Mouse (Mus musculus) heart, embryonic 15.5 days (tissue): Measurements from ENCODE around the gene Dhrs3. TPM values are rescaled to one million over a fixed set of nuclear protein-coding genes. Genes with fewer than 3 reads are reported as not detected.
A peak's percentile ranks its signal among the peaks of the same experiment; 100 is the strongest.

ENCODE experiments used
- ATAC-seq: fragments of 200-750 bp; cut with Nextera tagmentation; replicated peaks from 2 replicates; pipeline ENCODE4 v1.8.0; 2017; ENCODE audit warnings: low read depth, moderate TSS enrichment; ENCODE audit not compliant: insufficient number of reproducible peaks, insufficient read depth, low FRiP score
- H3K27ac ChIP-seq: fragments of 300-500 bp; sonication (generic); 2 replicates; pipeline ENCODE4 v1.5.1; 2015; ENCODE audit warnings: mild to moderate bottlenecking, inconsistent platforms
- H3K27me3 ChIP-seq: fragments of 300-500 bp; sonication (generic); 2 replicates; pipeline ENCODE4 v1.6.1; 2015; ENCODE audit warnings: inconsistent platforms
- H3K36me3 ChIP-seq: fragments of 300-500 bp; sonication (generic); 2 replicates; pipeline ENCODE4 v1.6.1; 2015; ENCODE audit warnings: mild to moderate bottlenecking, inconsistent platforms
- H3K4me1 ChIP-seq: fragments of 300-500 bp; sonication (generic); replicated peaks from 2 replicates; pipeline ENCODE4 v1.6.1; 2015; ENCODE audit warnings: inconsistent platforms
- H3K4me2 ChIP-seq: fragments of 300-500 bp; sonication (generic); 2 replicates; pipeline ENCODE4 v1.6.1; 2015; ENCODE audit warnings: inconsistent platforms, mild to moderate bottlenecking, moderate library complexity
- H3K4me3 ChIP-seq: fragments of 300-500 bp; sonication (generic); 2 replicates; pipeline ENCODE4 v1.5.1; 2015; ENCODE audit warnings: mild to moderate bottlenecking, inconsistent platforms
- H3K9ac ChIP-seq: fragments of 300-500 bp; sonication (generic); 2 replicates; pipeline ENCODE4 v1.6.1; 2015; ENCODE audit warnings: mild to moderate bottlenecking, inconsistent platforms
- H3K9me3 ChIP-seq: fragments of 300-500 bp; sonication (generic); replicated peaks from 2 replicates; pipeline ENCODE4 v1.6.1; 2016; ENCODE audit warnings: inconsistent platforms
- WGBS: fragments of 180-500 bp; shearing (Covaris S2); methylation state at CpG from one replicate; pipeline ENCODE4 v1.1.7; 2015; ENCODE audit warnings: mixed read lengths; 5-methylcytosine and 5-hydroxymethylcytosine counted together
- polyA plus RNA-seq: library from polyadenylated mRNA; unstranded; fragments of >200 nt; fragmentation: Nextera tagmentation; extraction: Ambion mirVana; gene quantifications from 2 replicates; pipeline ENCODE4 v1.2.1, GENCODE M21; 2015

The Dhrs3 gene
- polyA plus RNA-seq: 36.3 and 46.4 TPM in 2 replicates

DNA sequence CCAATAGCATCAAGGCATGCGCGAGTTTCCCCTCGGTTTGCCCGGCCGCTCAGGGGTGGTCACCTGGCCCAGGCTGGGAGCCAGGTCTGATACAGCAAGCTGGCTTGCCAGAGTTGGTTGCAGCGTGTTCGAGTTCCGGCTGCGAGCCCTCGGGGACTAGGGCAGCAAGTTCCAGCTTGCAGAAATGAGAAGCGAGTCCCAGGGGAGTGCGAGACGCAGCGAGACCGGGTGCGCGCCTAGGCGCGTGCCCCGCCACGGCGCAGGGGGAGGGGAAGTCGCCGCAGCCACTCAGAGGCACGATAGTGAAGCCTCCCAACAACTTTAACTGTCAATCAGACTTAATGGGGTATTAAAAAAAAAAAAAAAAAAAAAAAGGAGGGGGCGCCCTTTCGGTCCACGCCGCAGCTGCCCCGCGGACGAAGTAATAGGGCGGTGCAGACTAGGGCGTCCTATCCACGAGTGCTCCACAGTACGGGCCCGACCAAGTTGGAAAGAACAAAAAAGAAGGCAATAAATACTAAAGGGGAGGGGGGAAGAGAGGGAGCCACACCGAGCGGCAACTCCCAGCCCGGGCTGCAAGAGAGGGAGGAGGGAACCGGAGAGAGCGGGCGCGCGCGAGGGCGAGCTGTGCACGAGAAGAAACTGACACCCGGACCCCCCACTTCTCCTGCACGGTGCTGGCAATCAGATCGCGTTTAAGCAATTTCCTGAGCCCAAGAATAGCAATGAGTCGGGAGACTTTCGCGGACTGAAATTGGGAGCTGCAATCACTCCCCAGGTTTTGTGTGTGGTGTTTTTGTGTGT lies at the start of gene Dhrs3:
Dhrs3 (plus strand) TSS at position 695 of the 804 bp plus-strand sequence.
- 1% methylated on average over 55 of the region's 55 CpGs for WGBS
- peak within 1 kb of the TSS; percentile 68 for H3K4me3 ChIP-seq
- H3K4me1 ChIP-seq: peaks cover 51% of the 10 kb centered on the region
- H3K36me3 ChIP-seq: no peaks in the 10 kb centered on the region
- no peaks in the 10 kb centered on the region for H3K9me3 ChIP-seq
- H3K4me2 ChIP-seq: peak within 1 kb of the TSS; percentile 98
- peak within 1 kb of the TSS; percentile 76 for H3K27ac ChIP-seq
- H3K27me3 ChIP-seq: no peaks in the 10 kb centered on the region
- peak; percentile 68 for ATAC-seq
- peak within 1 kb of the TSS; percentile 72 for H3K9ac ChIP-seq

DNA sequence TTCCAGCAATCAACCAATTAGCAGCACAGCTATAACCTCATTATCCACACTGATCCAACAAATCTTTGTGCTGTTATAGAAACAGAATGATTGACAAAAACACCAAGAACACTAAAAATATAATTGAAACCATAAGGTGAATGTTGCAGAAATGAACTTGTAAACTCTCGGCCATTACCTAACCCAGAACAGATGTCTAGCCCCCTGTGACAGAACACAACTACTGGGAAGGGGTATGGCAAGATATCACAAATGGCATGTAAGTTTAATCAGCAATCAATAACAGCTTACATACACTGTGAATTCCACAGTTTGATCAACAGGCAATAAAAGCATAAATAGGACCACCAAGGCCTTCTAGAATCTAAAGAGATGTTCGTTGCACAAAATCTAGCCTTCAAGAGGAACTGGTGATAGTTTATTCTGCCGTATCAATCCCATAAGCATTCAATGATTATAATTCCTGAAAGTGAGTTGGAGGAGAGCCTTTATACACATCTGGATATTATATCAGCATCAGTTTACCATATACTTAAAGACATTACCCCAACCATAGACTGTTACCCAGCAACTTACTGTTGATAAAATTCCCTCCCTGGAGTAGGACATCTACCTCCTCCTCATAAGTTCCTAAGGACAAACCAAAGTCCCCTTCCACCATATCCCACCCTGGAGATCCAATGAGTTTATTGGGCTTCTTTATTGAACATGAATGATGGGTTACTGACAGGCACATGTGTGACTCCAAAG lies 30.7 kb upstream of the Dhrs3 start:
- Histone ChIP-seq H3K9ac (no peak overlapping the region), H3K4me1 (no peaks in the 10 kb centered on the region), H3K27ac (no peak overlapping the region), H3K4me2 (no peak overlapping the region), H3K4me3 (no peak overlapping the region), H3K9me3 (no peaks in the 10 kb centered on the region), H3K27me3 (no peaks in the 10 kb centered on the region), H3K36me3 (no peaks in the 10 kb centered on the region)
- WGBS: 78% methylated on average over 3 of the region's 3 CpGs
- no peak for ATAC-seq

DNA sequence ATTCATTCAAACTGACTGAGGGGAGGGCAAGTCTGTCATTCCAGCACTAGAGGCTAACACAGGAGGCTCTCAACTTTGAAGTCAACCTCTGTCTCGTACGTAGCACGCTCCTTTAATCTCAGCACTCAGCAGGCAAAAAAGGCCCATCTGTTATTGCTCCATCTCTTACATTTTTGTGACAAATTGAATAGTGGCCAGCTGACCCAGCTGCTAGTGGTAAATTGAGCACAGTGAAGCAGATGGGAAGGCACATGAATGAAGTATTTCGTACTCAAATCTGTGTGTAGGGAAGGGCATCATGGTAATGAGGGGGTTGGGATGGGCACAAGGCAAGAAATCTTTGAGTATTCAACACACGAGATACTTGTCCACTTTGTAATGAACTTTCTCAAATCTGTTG lies 24.7 kb upstream of the Dhrs3 start:
- WGBS: 66% methylated on average over 5 of the region's 5 CpGs
- ATAC-seq: no peak
- H3K9ac ChIP-seq: no peak overlapping the region
- no peaks in the 10 kb centered on the region for H3K4me1 ChIP-seq
- no peak overlapping the region for H3K4me3 ChIP-seq
- H3K27me3 ChIP-seq: no peaks in the 10 kb centered on the region
- no peak overlapping the region for H3K4me2 ChIP-seq
- no peaks in the 10 kb centered on the region for H3K9me3 ChIP-seq
- H3K36me3 ChIP-seq: no peaks in the 10 kb centered on the region
- no peak overlapping the region for H3K27ac ChIP-seq

DNA sequence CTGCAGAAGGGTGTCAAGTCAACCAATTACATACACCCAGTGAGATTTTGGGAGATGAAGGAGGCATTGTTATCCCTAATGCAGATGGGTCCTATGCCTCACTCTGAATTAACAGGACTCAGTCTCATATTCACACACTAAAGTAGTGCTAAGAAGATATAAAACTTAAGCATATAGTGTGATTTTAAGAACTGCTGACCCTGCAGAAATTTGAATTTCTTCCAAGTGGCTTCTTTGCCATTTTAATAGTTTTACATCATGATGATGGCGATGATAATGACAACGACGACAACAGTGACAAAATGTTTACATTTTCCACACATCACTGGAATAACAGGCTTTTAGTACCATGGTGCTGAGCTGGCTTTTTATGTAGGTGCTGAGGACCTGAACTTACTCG lies 24.0 kb upstream of the Dhrs3 start:
- Histone ChIP-seq H3K9me3 (no peaks in the 10 kb centered on the region), H3K36me3 (no peaks in the 10 kb centered on the region), H3K4me3 (no peak overlapping the region), H3K27ac (no peak overlapping the region), H3K27me3 (no peaks in the 10 kb centered on the region), H3K9ac (no peak overlapping the region), H3K4me1 (no peaks in the 10 kb centered on the region), H3K4me2 (no peak overlapping the region)
- no peak for ATAC-seq
- 78% methylated on average over 4 of the region's 4 CpGs for WGBS

DNA sequence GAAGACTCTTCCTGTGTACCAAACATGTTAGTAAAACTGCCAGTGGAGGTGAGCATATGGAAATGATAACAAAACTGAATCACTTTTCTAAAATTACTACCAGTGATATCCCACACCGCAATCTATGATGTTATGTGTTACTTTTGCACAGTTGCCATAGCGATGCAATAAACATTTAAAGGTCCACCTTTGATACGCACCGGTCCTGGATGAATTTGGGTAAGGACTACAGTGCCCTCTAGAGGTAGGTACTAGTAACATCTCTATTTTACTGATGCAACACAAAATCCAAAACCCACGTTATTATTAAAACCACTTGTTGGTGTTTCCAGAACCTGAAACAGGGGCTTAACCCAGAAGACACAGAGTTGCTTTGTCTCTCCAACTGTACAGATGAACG lies 19.7 kb upstream of the Dhrs3 start:
- H3K36me3 ChIP-seq: no peaks in the 10 kb centered on the region
- no peaks in the 10 kb centered on the region for H3K4me1 ChIP-seq
- WGBS: 37% methylated on average over 6 of the region's 6 CpGs
- no peaks in the 10 kb centered on the region for H3K9me3 ChIP-seq
- H3K4me3 ChIP-seq: no peak overlapping the region
- H3K27ac ChIP-seq: no peak overlapping the region
- H3K9ac ChIP-seq: no peak overlapping the region
- ATAC-seq: no peak
- no peaks in the 10 kb centered on the region for H3K27me3 ChIP-seq
- H3K4me2 ChIP-seq: no peak overlapping the region

DNA sequence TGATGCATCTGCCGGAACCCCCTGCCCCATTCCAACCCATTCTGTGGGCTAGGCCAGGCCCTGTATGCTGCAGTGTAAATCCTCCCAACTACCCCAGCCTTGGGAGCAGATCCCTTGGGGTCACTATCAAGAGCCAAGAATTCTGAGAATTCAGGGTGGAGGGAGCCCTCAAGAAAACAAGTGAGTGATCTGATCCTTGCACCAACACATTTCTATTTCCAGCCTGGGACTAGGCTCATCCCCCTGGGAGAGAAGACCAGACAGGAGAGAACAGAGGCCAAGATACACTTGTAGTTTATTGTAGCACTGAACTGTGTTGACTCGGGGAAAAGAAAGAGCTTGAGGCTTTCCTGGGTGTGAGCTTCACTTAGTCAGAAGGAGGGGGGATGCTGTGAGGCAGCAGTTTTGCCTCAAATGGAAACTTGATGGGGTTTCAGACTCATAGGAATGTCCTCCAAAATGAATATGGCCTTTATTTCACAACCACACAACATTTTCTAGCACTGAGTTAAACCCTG lies 17.0 kb upstream of the Dhrs3 start:
- H3K4me1 ChIP-seq: no peaks in the 10 kb centered on the region
- WGBS: 59% methylated on average over 2 of the region's 2 CpGs

DNA sequence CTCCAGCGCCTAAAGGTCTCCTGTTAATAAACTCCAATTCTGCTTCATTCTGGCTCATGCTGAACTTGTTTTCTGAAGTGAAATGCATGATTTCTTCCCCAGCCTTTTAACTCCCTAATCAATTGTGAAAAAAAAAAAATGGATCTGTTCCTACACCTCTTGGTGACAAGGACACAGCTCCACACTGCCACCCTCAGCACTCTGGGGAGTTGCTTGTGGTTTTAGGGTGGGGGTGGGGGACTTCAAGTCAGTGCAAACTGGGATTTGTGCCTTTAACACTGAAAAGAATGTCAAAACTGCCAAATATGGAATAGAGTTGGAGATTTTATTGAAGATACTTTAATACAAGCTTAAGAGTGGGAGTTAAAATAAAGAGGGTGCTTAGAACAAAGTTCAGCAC lies 13.1 kb upstream of the Dhrs3 start:
- no peaks in the 10 kb centered on the region for H3K9me3 ChIP-seq
- H3K4me1 ChIP-seq: no peaks in the 10 kb centered on the region
- no peak overlapping the region for H3K27ac ChIP-seq
- ATAC-seq: no peak
- no peaks in the 10 kb centered on the region for H3K27me3 ChIP-seq
- no peak overlapping the region for H3K4me2 ChIP-seq
- 56% methylated on average over 1 of the region's 1 CpGs for WGBS
- no peaks in the 10 kb centered on the region for H3K36me3 ChIP-seq
- no peak overlapping the region for H3K9ac ChIP-seq
- no peak overlapping the region for H3K4me3 ChIP-seq

More for the DNA sequence above, 17.0 kb upstream of the Dhrs3 start:
- H3K4me3 ChIP-seq: no peak overlapping the region
- no peaks in the 10 kb centered on the region for H3K36me3 ChIP-seq
- ATAC-seq: no peak
- H3K27me3 ChIP-seq: no peaks in the 10 kb centered on the region
- H3K9me3 ChIP-seq: no peaks in the 10 kb centered on the region
- no peak overlapping the region for H3K27ac ChIP-seq
- H3K9ac ChIP-seq: no peak overlapping the region
- no peak overlapping the region for H3K4me2 ChIP-seq

DNA sequence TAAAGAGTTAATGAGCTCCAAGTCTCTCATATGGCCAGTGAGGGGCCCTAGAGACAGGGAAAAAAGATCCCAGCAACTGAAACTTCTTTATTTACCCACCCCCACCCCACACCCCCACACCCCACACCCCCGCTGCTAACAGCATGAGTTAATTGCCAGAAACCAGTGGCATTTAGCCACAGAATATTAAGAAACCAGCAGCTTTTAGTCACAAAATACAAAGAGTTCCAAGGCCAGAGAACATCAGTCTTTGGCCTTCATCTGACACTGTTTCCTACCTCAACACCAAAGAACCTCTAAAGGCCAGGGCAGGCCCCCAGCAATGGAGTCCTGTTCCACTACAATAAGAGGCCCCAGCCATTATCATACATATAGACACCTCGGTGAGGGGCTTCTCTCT lies 11.3 kb upstream of the Dhrs3 start:
- no peak overlapping the region for H3K4me3 ChIP-seq

DNA sequence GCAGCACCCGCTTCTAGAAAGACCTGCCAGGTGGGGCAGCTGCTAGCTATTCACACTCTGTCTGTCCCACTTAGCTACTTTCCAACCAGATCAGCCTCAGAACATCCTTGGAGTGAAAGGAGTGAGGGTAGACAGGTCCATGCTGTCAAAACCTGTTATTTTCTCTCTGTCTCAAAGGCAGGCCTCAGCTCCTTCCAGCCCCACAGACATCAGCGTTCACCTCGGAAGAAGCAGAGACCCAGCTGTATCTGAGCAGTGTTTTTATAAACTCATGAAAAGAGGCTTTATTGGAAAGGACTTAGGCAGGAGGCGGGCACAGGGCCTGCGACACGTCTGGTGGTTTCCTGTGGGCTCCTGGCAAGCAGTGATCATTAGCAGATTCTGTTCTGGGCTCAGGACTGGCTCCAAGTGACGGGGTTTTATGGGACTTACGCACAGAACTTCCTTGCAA lies 9.7 kb upstream of the Dhrs3 start:
- no peak overlapping the region for H3K9ac ChIP-seq
- H3K36me3 ChIP-seq: no peaks in the 10 kb centered on the region
- WGBS: 57% methylated on average over 8 of the region's 8 CpGs
- no peaks in the 10 kb centered on the region for H3K4me1 ChIP-seq
- H3K27me3 ChIP-seq: no peaks in the 10 kb centered on the region
- H3K4me3 ChIP-seq: no peak overlapping the region
- no peak overlapping the region for H3K27ac ChIP-seq
- H3K4me2 ChIP-seq: no peak overlapping the region
- ATAC-seq: no peak
- H3K9me3 ChIP-seq: no peaks in the 10 kb centered on the region

More for the DNA sequence above, 11.3 kb upstream of the Dhrs3 start:
- Histone ChIP-seq H3K4me1 (no peaks in the 10 kb centered on the region), H3K4me2 (no peak overlapping the region), H3K27ac (no peak overlapping the region), H3K27me3 (no peaks in the 10 kb centered on the region), H3K36me3 (no peaks in the 10 kb centered on the region), H3K9me3 (no peaks in the 10 kb centered on the region), H3K9ac (no peak overlapping the region)
- WGBS: 75% methylated on average over 2 of the region's 2 CpGs
- ATAC-seq: no peak

DNA sequence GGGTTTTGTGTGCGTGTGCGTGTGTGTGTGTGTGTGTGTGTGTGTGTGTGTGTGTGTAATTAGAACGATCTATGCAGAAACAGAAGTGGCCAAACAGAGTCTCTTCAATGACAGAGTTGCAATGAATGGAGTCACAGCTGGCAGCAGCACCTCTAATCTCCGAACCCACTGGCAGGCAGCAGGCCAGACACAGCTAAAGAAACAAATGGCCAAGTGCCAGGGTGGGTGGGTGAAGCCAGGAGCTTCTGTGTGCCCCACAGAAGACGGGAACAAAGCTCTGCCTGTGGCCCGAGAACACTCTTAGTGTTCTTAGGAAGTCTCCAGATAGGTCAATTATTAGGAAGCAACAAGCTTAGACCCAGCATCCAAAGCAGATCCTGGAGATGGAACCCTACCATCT lies 6.2 kb upstream of the Dhrs3 start:
- Histone ChIP-seq H3K4me2 (no peak overlapping the region), H3K4me1 (peaks cover 8% of the 10 kb centered on the region), H3K4me3 (no peak overlapping the region), H3K27me3 (no peaks in the 10 kb centered on the region), H3K36me3 (no peaks in the 10 kb centered on the region), H3K9ac (no peak overlapping the region), H3K9me3 (no peaks in the 10 kb centered on the region), H3K27ac (no peak overlapping the region)
- WGBS: 47% methylated on average over 6 of the region's 6 CpGs
- ATAC-seq: no peak

DNA sequence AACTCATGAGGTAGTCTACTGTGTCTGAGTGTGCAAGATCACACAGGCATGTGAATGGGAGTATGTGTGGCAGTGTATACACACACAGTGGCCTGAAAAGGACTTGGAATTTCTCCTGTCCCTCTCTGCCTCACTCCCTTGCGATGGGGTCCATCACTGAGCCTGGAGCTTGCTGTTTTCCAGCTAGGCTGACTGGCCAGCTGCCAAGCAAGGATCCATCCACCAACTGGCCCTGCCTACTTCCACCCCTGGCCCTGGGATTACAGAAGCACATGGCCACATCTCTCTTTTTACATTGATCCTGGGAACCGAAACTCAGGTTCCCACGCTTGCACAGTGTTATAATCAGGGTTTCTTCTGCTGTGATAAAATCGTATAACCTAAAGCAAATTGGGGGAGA lies 3.9 kb upstream of the Dhrs3 start:
- H3K4me2 ChIP-seq: no peak overlapping the region
- H3K9ac ChIP-seq: no peak overlapping the region
- H3K27me3 ChIP-seq: no peaks in the 10 kb centered on the region
- H3K9me3 ChIP-seq: no peaks in the 10 kb centered on the region
- no peak overlapping the region for H3K4me3 ChIP-seq
- ATAC-seq: no peak
- peaks cover 19% of the 10 kb centered on the region for H3K4me1 ChIP-seq
- WGBS: 68% methylated on average over 4 of the region's 4 CpGs
- no peaks in the 10 kb centered on the region for H3K36me3 ChIP-seq
- no peak overlapping the region for H3K27ac ChIP-seq
